In genomic region chr1:191095019-191095418, GRCm38 (mm10) we compare ENCODE assay signal across 18 mouse cellular contexts. TPM values are rescaled to one million over a fixed set of nuclear protein-coding genes. Genes with fewer than 3 reads are reported as not detected.
DNase-seq lines count a peak whose midpoint lies in the region; ATAC-seq and TF ChIP-seq lines count a peak whose summit lies in the region.
"Had no signal": no experiment of that assay in that cellular context is flagged by ENCODE, and none has a peak within 500 bp of the region (broad histone marks: within the 10 kb centered on the region; RNA-seq: fewer than 3 reads in every experiment).

No protein-coding gene starts in this region.

- no peak overlapping the region for H3K27ac ChIP-seq in kidney, adult 2 months (ENCODE audit: insufficient read depth, low read depth, low read length)
- H3K27ac ChIP-seq in kidney, embryonic 14.5 days (ENCODE audit: low read depth, low read length): no peak overlapping the region
- H3K27ac ChIP-seq in midbrain, embryonic 11.5 days (ENCODE audit: low read depth, low read length): no peak overlapping the region
- H3K27ac ChIP-seq in midbrain, embryonic 13.5 days: no peak overlapping the region
- H3K27ac ChIP-seq in MEL (ENCODE audit: control insufficient read depth, low read depth, low read length): no peak overlapping the region
- H3K27ac ChIP-seq in heart, embryonic 11.5 days (ENCODE audit: low read depth, low read length): no peak overlapping the region
- H3K27ac ChIP-seq: embryonic facial prominence, embryonic 10.5 days; forebrain, embryonic 13.5 days; kidney, embryonic 15.5 days; lung, embryonic 15.5 days had no signal

- no peaks in the 10 kb centered on the region for H3K9me3 ChIP-seq in kidney, embryonic 14.5 days (ENCODE audit: control insufficient read depth, low read length)
- H3K9me3 ChIP-seq in midbrain, embryonic 11.5 days (ENCODE audit: control insufficient read depth, low read length): no peaks in the 10 kb centered on the region
- no peaks in the 10 kb centered on the region for H3K9me3 ChIP-seq in midbrain, embryonic 13.5 days
- H3K9me3 ChIP-seq in MEL (replicated peaks; ENCODE audit: insufficient read depth, low read length): no peaks in the 10 kb centered on the region
- no peaks in the 10 kb centered on the region for H3K9me3 ChIP-seq in heart, embryonic 11.5 days (replicated peaks; ENCODE audit: control insufficient read depth, low read length)
- H3K9me3 ChIP-seq: embryonic facial prominence, embryonic 10.5 days; forebrain, embryonic 13.5 days; kidney, embryonic 15.5 days; lung, embryonic 15.5 days had no signal

- H3K4me2 ChIP-seq in kidney, embryonic 14.5 days (replicated peaks; ENCODE audit: low read depth, low read length): no peak overlapping the region
- H3K4me2 ChIP-seq in midbrain, embryonic 11.5 days: no peak overlapping the region
- H3K4me2 ChIP-seq in midbrain, embryonic 13.5 days (replicated peaks): no peak overlapping the region
- no peak overlapping the region for H3K4me2 ChIP-seq in heart, embryonic 11.5 days
- H3K4me2 ChIP-seq: forebrain, embryonic 13.5 days; kidney, embryonic 15.5 days; lung, embryonic 15.5 days had no signal

- H3K9ac ChIP-seq in kidney, embryonic 14.5 days (ENCODE audit: low read depth, low read length): no peak overlapping the region
- no peak overlapping the region for H3K9ac ChIP-seq in midbrain, embryonic 11.5 days (ENCODE audit: low read length)
- H3K9ac ChIP-seq in midbrain, embryonic 13.5 days (replicated peaks): no peak overlapping the region
- H3K9ac ChIP-seq in MEL (ENCODE audit: control insufficient read depth, low read depth, low read length, poor library complexity, severe bottlenecking): no peak overlapping the region
- no peak overlapping the region for H3K9ac ChIP-seq in heart, embryonic 11.5 days (ENCODE audit: low read depth, low read length)
- H3K9ac ChIP-seq: forebrain, embryonic 13.5 days; kidney, embryonic 15.5 days; lung, embryonic 15.5 days had no signal

- 82% methylated on average over 9 of the region's 9 CpGs for WGBS in kidney, adult 2 months
- 73% methylated on average over 9 of the region's 9 CpGs for WGBS in kidney, embryonic 14.5 days
- WGBS in midbrain, embryonic 11.5 days: 77% methylated on average over 9 of the region's 9 CpGs
- 71% methylated on average over 9 of the region's 9 CpGs for whole genome bisulfite sequencing in midbrain, embryonic 13.5 days
- WGBS in heart, embryonic 11.5 days (ENCODE audit: insufficient replicate concordance): 57% methylated on average over 9 of the region's 9 CpGs

- TF ChIP-seq EP300 in MEL (IDR thresholded peaks at IDR 0.05; ENCODE audit: low read depth in 1 of 2, low read length in 2 of 2): no peak

- no peak for TF ChIP-seq POLR2A in kidney, adult 2 months (IDR thresholded peaks at IDR 0.05; ENCODE audit: low read depth, low read length)
- TF ChIP-seq POLR2A in MEL (IDR thresholded peaks at IDR 0.05; ENCODE audit: control insufficient read depth in 1 of 2, insufficient read depth in 1 of 2, low read depth in 1 of 2, low read length in 2 of 2, poor library complexity in 1 of 2): no peak

- TF ChIP-seq CTCF in kidney, adult 2 months (conservative IDR thresholded peaks at IDR 0.05; ENCODE audit: insufficient read depth, insufficient read length, low read depth, low read length): peak; percentile 55
- TF ChIP-seq CTCF in MEL (IDR thresholded peaks at IDR 0.05 in 2 of 3, conservative IDR thresholded peaks at IDR 0.05 in 1 of 3; ENCODE audit: control insufficient read depth in 1 of 3, insufficient read depth in 1 of 3, low read depth in 2 of 3, low read length in 3 of 3, poor library complexity in 1 of 3, severe bottlenecking in 1 of 3): peak; percentile 24 to 63 (median 58)

- no peak for ATAC-seq in kidney, embryonic 14.5 days (ENCODE audit: low FRiP score, low TSS enrichment)
- no peak for ATAC-seq in midbrain, embryonic 11.5 days (ENCODE audit: low FRiP score)
- ATAC-seq in midbrain, embryonic 13.5 days: no peak
- ATAC-seq in megakaryocyte progenitor cell, adult 5-6 weeks (replicated peaks; ENCODE audit: poor library complexity): peak; percentile 40; the same call in 1 of the 2 replicates
- ATAC-seq in erythroid progenitor cell, adult 5-6 weeks (replicated peaks; ENCODE audit: low FRiP score, poor library complexity, severe bottlenecking): no peak
- no peak for ATAC-seq in heart, embryonic 11.5 days (replicated peaks; ENCODE audit: insufficient number of reproducible peaks, low FRiP score, low TSS enrichment)
- ATAC-seq: forebrain, embryonic 13.5 days; Patski had no signal

- H3K79me2 ChIP-seq in MEL (ENCODE audit: control insufficient read depth, insufficient read depth, low read length, poor library complexity): no peaks in the 10 kb centered on the region

- H3K36me3 ChIP-seq in kidney, adult 2 months (ENCODE audit: control insufficient read depth, insufficient read depth, low read length): no peaks in the 10 kb centered on the region
- no peaks in the 10 kb centered on the region for H3K36me3 ChIP-seq in kidney, embryonic 14.5 days (ENCODE audit: control insufficient read depth, insufficient read depth, low read length)
- no peaks in the 10 kb centered on the region for H3K36me3 ChIP-seq in midbrain, embryonic 11.5 days (ENCODE audit: control insufficient read depth, insufficient read depth, low read length)
- H3K36me3 ChIP-seq in midbrain, embryonic 13.5 days: no peaks in the 10 kb centered on the region
- H3K36me3 ChIP-seq in MEL (ENCODE audit: control insufficient read depth in 1 of 2, insufficient read depth in 2 of 2, low read length in 2 of 2): peaks cover 0 to 14% of the 10 kb centered on the region in 2 experiments; a peak in 2 of 4 replicates
- no peaks in the 10 kb centered on the region for H3K36me3 ChIP-seq in heart, embryonic 11.5 days (ENCODE audit: control insufficient read depth, insufficient read depth, low read length)
- H3K36me3 ChIP-seq: embryonic facial prominence, embryonic 10.5 days; kidney, embryonic 15.5 days; lung, embryonic 15.5 days had no signal

- peak; percentile 72 for TF ChIP-seq RAD21 in MEL (IDR thresholded peaks at IDR 0.05; ENCODE audit: low read depth, low read length)

- no peaks in the 10 kb centered on the region for H3K27me3 ChIP-seq in kidney, adult 2 months (replicated peaks; ENCODE audit: control insufficient read depth, insufficient read depth, low read length)
- no peaks in the 10 kb centered on the region for H3K27me3 ChIP-seq in kidney, embryonic 14.5 days (ENCODE audit: control insufficient read depth, insufficient read depth, low read length)
- H3K27me3 ChIP-seq in midbrain, embryonic 11.5 days (ENCODE audit: control insufficient read depth, insufficient read depth, low read length): peaks cover 21% of the 10 kb centered on the region
- H3K27me3 ChIP-seq in midbrain, embryonic 13.5 days: peaks cover 37% of the 10 kb centered on the region
- no peaks in the 10 kb centered on the region for H3K27me3 ChIP-seq in MEL (ENCODE audit: control insufficient read depth in 1 of 2, insufficient read depth in 2 of 2, low read length in 2 of 2)
- peaks cover 12% of the 10 kb centered on the region for H3K27me3 ChIP-seq in heart, embryonic 11.5 days (ENCODE audit: control insufficient read depth, insufficient read depth, low read length)
- H3K27me3 ChIP-seq: Patski had no signal

- no peak overlapping the region for H3K4me3 ChIP-seq in kidney, adult 2 months (ENCODE audit: insufficient read depth, low read depth, low read length)
- H3K4me3 ChIP-seq in kidney, embryonic 14.5 days (ENCODE audit: low read length): no peak overlapping the region
- H3K4me3 ChIP-seq in midbrain, embryonic 11.5 days (ENCODE audit: low read depth, low read length): no peak overlapping the region
- H3K4me3 ChIP-seq in midbrain, embryonic 13.5 days (replicated peaks): no peak overlapping the region
- no peak overlapping the region for H3K4me3 ChIP-seq in MEL (ENCODE audit: control insufficient read depth in 1 of 2, insufficient read depth in 1 of 2, low read depth in 2 of 2, low read length in 2 of 2)
- no peak overlapping the region for H3K4me3 ChIP-seq in heart, embryonic 11.5 days (ENCODE audit: low read depth, low read length)
- H3K4me3 ChIP-seq: embryonic facial prominence, embryonic 10.5 days; forebrain, embryonic 13.5 days; kidney, embryonic 15.5 days; lung, embryonic 15.5 days had no signal

- DNase-seq in kidney, adult 2 months: no peak
- DNase-seq in midbrain, embryonic 11.5 days (ENCODE audit: low spot score, missing footprints): peak; percentile 81
- DNase-seq in MEL (ENCODE audit: low read depth, low spot score): peak; percentile 45
- DNase-seq: adrenal gland, postnatal 10 days; cerebellum, adult 18-20 months had no signal

- H3K4me1 ChIP-seq in kidney, adult 2 months (ENCODE audit: control insufficient read depth, insufficient read depth, low read length): no peaks in the 10 kb centered on the region
- H3K4me1 ChIP-seq in kidney, embryonic 14.5 days (ENCODE audit: control insufficient read depth, insufficient read depth, low read length): peaks cover 19% of the 10 kb centered on the region; the same call in 1 of the 2 replicates
- peaks cover 3% of the 10 kb centered on the region; the same call in 1 of the 2 replicates for H3K4me1 ChIP-seq in midbrain, embryonic 11.5 days (ENCODE audit: control insufficient read depth, insufficient read depth, low read length)
- H3K4me1 ChIP-seq in midbrain, embryonic 13.5 days (replicated peaks): peaks cover 12% of the 10 kb centered on the region
- H3K4me1 ChIP-seq in MEL (ENCODE audit: control insufficient read depth in 1 of 2, insufficient read depth in 2 of 2, low read length in 2 of 2): peaks cover 12 to 49% of the 10 kb centered on the region in 2 experiments
- peaks cover 8% of the 10 kb centered on the region; the same call in 1 of the 2 replicates for H3K4me1 ChIP-seq in heart, embryonic 11.5 days (ENCODE audit: control insufficient read depth, insufficient read depth, low read length)

RNA-seq across cellular contexts. Expression of gene Batf3, which starts 2.6 kb away (rescaled TPM):
- 4.1 and 4.9 TPM in 2 replicates for polyA plus RNA-seq in kidney, adult 2 months (2012; rRNA removed)
- 12.4 and 18.0 TPM in 2 replicates for polyA plus RNA-seq in kidney, embryonic 14.5 days (2014; fragmentation: Nextera tagmentation; extraction: Ambion mirVana)
- polyA plus RNA-seq in midbrain, embryonic 11.5 days (2014; fragmentation: Nextera tagmentation; extraction: Ambion mirVana): 2.9 and 3.5 TPM in 2 replicates
- 1.3 and 1.5 TPM in 2 replicates for polyA plus RNA-seq in midbrain, embryonic 13.5 days (2015; fragmentation: Nextera tagmentation; extraction: Ambion mirVana)
- total RNA-seq in MEL (2012; rRNA removed): 1.5 and 2.4 TPM in 2 replicates
- 1 to 10 TPM in 1 of 2 experiments, not detected in 1; 2.4 TPM for polyA plus RNA-seq in MEL (2012; ENCODE audit: insufficient read depth in 1 of 2, insufficient read length in 2 of 2, low read depth in 1 of 2, low replicate concordance in 2 of 2, missing spikeins in 1 of 2)
- total RNA-seq in megakaryocyte progenitor cell, adult 5-6 weeks (2015): 1.0 and 1.9 TPM in 2 replicates
- 1.3 TPM in 1 of 2 replicates, not detected in the other for total RNA-seq in megakaryocyte progenitor cell, adult 5-6 weeks (2017)
- 1.4 TPM in 1 of 2 replicates, not detected in the other for total RNA-seq in erythroid progenitor cell, adult 5-6 weeks (2015; ENCODE audit: low replicate concordance)
- total RNA-seq in erythroid progenitor cell, adult 5-6 weeks (2017; ENCODE audit: low replicate concordance): not detected in 2 replicates
- polyA plus RNA-seq in heart, embryonic 11.5 days (2014; fragmentation: Nextera tagmentation; extraction: Ambion mirVana): 3.9 and 5.1 TPM in 2 replicates
- total RNA-seq: hematopoietic stem cell, adult 5-6 weeks had no signal

RNA-seq across cellular contexts. Expression of gene Nsl1, which starts 32.2 kb away (rescaled TPM):
- polyA plus RNA-seq in kidney, adult 2 months (2012; rRNA removed): 0.31 and 0.43 TPM in 2 replicates
- 10.4 and 23.3 TPM in 2 replicates for polyA plus RNA-seq in kidney, embryonic 14.5 days (2014; fragmentation: Nextera tagmentation; extraction: Ambion mirVana)
- 21.9 and 22.8 TPM in 2 replicates for polyA plus RNA-seq in midbrain, embryonic 11.5 days (2014; fragmentation: Nextera tagmentation; extraction: Ambion mirVana)
- polyA plus RNA-seq in midbrain, embryonic 13.5 days (2015; fragmentation: Nextera tagmentation; extraction: Ambion mirVana): 10.2 and 10.8 TPM in 2 replicates
- 33.4 and 41.9 TPM in 2 replicates for total RNA-seq in MEL (2012; rRNA removed)
- 10 to 100 TPM in 1 of 2 experiments, not detected in 1; 24.2 TPM for polyA plus RNA-seq in MEL (2012; ENCODE audit: insufficient read depth in 1 of 2, insufficient read length in 2 of 2, low read depth in 1 of 2, low replicate concordance in 2 of 2, missing spikeins in 1 of 2)
- total RNA-seq in megakaryocyte progenitor cell, adult 5-6 weeks (2015): 9.8 and 9.9 TPM in 2 replicates
- 16.0 and 23.1 TPM in 2 replicates for total RNA-seq in megakaryocyte progenitor cell, adult 5-6 weeks (2017)
- total RNA-seq in erythroid progenitor cell, adult 5-6 weeks (2015; ENCODE audit: low replicate concordance): 13.3 and 33.1 TPM in 2 replicates
- total RNA-seq in erythroid progenitor cell, adult 5-6 weeks (2017; ENCODE audit: low replicate concordance): 24.9 and 26.4 TPM in 2 replicates
- 12.7 and 14.0 TPM in 2 replicates for polyA plus RNA-seq in heart, embryonic 11.5 days (2014; fragmentation: Nextera tagmentation; extraction: Ambion mirVana)

RNA-seq across cellular contexts. Expression of gene Tatdn3, which starts 32.3 kb away (rescaled TPM):
- polyA plus RNA-seq in kidney, adult 2 months (2012; rRNA removed): 8.1 and 10.4 TPM in 2 replicates
- polyA plus RNA-seq in kidney, embryonic 14.5 days (2014; fragmentation: Nextera tagmentation; extraction: Ambion mirVana): 12.6 and 13.2 TPM in 2 replicates
- polyA plus RNA-seq in midbrain, embryonic 11.5 days (2014; fragmentation: Nextera tagmentation; extraction: Ambion mirVana): 11.3 and 11.6 TPM in 2 replicates
- 14.8 and 15.5 TPM in 2 replicates for polyA plus RNA-seq in midbrain, embryonic 13.5 days (2015; fragmentation: Nextera tagmentation; extraction: Ambion mirVana)
- total RNA-seq in MEL (2012; rRNA removed): 14.5 and 16.7 TPM in 2 replicates
- polyA plus RNA-seq in MEL (2012; ENCODE audit: insufficient read depth in 1 of 2, insufficient read length in 2 of 2, low read depth in 1 of 2, low replicate concordance in 2 of 2, missing spikeins in 1 of 2): 10 to 100 TPM in 1 of 2 experiments, not detected in 1; 19.0 TPM
- 12.9 and 19.3 TPM in 2 replicates for total RNA-seq in megakaryocyte progenitor cell, adult 5-6 weeks (2015)
- total RNA-seq in megakaryocyte progenitor cell, adult 5-6 weeks (2017): 18.0 and 19.5 TPM in 2 replicates
- 6.3 and 24.1 TPM in 2 replicates for total RNA-seq in erythroid progenitor cell, adult 5-6 weeks (2015; ENCODE audit: low replicate concordance)
- 3.9 and 22.1 TPM in 2 replicates for total RNA-seq in erythroid progenitor cell, adult 5-6 weeks (2017; ENCODE audit: low replicate concordance)
- 19.6 and 20.3 TPM in 2 replicates for polyA plus RNA-seq in heart, embryonic 11.5 days (2014; fragmentation: Nextera tagmentation; extraction: Ambion mirVana)

RNA-seq across cellular contexts. Expression of gene Spata45, which starts 58.6 kb away (rescaled TPM):
- polyA plus RNA-seq in kidney, adult 2 months (2012; rRNA removed): not detected in 2 replicates
- not detected in 2 replicates for polyA plus RNA-seq in kidney, embryonic 14.5 days (2014; fragmentation: Nextera tagmentation; extraction: Ambion mirVana)
- polyA plus RNA-seq in midbrain, embryonic 11.5 days (2014; fragmentation: Nextera tagmentation; extraction: Ambion mirVana): not detected in 2 replicates
- not detected in 2 replicates for polyA plus RNA-seq in midbrain, embryonic 13.5 days (2015; fragmentation: Nextera tagmentation; extraction: Ambion mirVana)
- not detected in 2 replicates for total RNA-seq in MEL (2012; rRNA removed)
- polyA plus RNA-seq in MEL (2012; ENCODE audit: insufficient read depth in 1 of 2, insufficient read length in 2 of 2, low read depth in 1 of 2, low replicate concordance in 2 of 2, missing spikeins in 1 of 2): under 1 TPM in 1 of 2 experiments, not detected in 1; 0.75 TPM
- not detected in 2 replicates for total RNA-seq in megakaryocyte progenitor cell, adult 5-6 weeks (2015)
- total RNA-seq in megakaryocyte progenitor cell, adult 5-6 weeks (2017): not detected in 2 replicates
- not detected in 2 replicates for total RNA-seq in erythroid progenitor cell, adult 5-6 weeks (2015; ENCODE audit: low replicate concordance)
- total RNA-seq in erythroid progenitor cell, adult 5-6 weeks (2017; ENCODE audit: low replicate concordance): not detected in 2 replicates
- polyA plus RNA-seq in heart, embryonic 11.5 days (2014; fragmentation: Nextera tagmentation; extraction: Ambion mirVana): 0.86 TPM in 1 of 2 replicates, not detected in the other
- total RNA-seq: adrenal gland, postnatal 10 days; hematopoietic stem cell, adult 5-6 weeks had no signal
- polyA plus RNA-seq: embryonic facial prominence, embryonic 10.5 days; forebrain, embryonic 13.5 days; gonadal fat pad, adult 2 months; kidney, embryonic 15.5 days; lung, embryonic 15.5 days; Patski; thymus, postnatal 0 days had no signal
